Mouse (Mus musculus) monocyte, adult 2 months (primary cell): ENCODE results near the gene Mapk11.

Experiments
- DNase-seq, 2 experiments: peaks; one replicate each; pipeline ENCODE4 v3.0.0; 2022; ENCODE audit warnings: low spot score in 2 of 2, low read depth in 1 of 2

The Mapk11 gene

DNA sequence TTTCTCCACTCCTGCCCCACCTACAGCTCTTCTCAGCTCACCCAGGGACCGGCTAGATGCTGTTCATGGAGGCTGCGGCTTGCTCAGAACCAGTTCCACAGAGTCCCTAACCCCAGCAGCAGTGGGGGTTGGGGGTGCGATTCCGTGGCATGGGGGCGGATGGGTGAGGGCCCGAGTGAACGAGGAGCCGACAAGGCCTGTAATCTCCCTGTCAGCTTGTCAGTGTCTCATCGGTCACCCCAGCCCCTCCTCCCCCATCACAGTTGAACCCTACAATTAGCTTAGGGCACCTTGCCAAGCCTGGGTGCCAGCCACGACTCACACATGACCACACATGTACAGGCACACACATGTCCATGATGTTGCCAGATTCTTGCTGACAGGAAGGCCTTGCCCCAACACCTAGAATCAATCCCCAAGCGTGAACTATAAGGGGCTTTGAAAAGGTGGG lies 25.5 kb upstream of the Mapk11 start:
- DNase-seq, result no peak

DNA sequence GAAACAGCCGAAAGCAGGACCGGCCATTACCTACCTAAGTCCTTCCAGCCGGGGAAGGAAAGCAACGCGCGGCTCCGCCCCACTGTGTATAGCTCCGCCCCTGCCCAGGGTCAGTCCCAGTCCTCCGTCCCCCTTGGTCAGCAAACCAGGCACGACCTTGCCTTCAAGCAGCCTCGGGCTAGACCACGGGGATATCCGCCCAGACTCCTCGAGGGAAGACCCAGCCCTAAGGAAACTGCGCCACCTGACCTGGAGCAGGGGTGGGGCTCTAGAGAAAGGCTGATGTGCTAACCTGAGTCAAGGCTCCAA lies 24.4 kb upstream of the Mapk11 start:
- no peak for DNase-seq

DNA sequence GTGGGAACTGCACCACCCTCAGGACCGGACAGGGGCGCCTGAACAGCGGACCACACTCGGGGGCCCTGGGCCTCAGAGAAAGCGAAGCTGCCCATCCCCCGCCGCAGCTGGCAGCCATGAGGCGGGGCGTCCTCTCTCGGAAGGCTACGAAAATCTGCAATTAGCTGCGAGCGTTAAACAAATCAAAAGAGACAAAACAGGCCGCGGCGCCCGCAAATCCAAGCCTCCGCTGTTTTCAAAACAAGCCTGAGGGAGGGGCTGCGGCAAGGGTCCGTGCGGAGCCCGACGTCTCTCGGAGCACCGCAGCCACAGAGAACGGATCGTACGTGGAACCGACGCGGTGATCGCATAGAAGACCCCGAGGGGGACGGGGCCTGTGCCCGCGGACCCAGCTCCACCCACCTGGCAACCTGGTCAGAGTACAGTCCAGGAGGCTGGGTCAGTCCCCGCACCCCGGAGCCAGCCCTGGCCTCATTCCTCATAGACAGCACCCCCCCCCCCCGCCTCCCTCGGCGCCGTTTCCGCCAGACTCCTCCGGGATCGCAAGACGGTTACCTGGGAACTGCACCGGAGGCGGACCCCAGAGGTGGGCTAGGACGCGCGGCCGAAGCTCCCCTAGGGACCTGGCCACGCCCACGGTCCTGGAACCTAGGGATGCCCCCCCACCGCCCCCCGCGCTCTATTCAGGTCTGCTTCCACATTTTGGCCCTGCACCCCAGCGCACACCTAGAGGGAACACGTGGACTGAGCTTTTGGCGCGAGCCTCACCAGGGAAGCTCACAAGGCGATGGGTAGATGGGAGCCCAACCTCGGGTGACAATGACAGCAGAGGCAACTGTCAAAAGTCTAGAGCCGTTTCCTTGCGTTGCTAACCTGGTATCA lies 23.8 kb upstream of the Mapk11 start:
- no peak for DNase-seq

DNA sequence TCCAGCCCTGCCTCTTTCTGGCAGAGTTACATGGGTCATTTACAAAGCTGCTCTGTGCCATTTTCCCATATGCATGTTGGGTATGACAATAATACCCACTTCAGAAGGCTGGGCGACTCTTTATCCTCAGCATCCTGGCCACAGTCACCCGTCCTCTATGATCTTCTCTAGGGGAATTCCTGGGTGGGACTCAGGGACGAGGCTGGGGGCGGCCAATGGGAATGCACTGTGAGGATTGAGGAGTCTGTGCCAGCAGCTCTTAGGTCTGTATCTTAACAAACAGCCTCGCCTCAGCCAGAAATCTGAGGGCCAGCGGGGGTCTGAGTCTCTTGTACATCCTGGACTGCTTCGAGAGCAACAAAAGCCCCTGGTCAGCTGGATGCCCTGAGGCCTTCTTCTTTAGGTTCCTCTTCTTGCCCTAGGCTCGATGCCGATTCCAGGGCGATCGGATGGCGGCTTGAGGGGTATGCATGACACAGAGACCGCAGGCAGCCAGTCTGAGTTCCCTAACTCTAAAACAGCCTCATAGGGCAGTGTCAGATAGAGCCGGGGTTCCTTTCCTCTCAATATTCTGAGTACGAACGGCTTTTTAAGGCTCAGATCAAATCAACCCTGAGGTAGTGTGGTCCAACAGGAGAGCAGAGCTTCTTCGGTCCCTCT lies 23.0 kb upstream of the Mapk11 start:
- DNase-seq, result no peak

DNA sequence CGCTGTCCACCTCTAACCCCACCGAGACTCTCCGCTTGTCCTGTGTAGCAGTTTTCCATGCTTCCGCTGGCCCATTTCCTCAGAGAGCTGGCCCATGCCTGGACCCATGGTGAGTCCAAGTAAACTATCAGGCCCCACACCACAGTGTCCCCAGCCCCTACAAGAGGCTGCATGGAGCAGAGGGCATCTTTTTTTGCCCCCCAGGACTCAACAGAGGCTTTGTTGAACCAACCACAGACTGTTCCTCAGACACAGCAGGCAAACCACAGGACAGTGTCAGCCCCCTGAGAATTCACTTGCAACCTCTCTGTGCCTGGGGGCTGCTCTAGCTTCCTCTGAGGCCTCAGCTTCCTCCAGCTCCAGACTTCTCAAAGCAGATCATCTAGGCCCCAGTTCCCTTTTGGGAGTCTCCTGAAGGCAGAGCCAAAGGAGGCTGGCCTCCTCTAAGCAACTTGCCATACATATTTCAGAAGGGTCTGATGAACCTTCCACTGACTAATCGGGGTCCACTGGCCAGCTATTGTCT lies 22.2 kb upstream of the Mapk11 start:
- DNase-seq, result no peak

DNA sequence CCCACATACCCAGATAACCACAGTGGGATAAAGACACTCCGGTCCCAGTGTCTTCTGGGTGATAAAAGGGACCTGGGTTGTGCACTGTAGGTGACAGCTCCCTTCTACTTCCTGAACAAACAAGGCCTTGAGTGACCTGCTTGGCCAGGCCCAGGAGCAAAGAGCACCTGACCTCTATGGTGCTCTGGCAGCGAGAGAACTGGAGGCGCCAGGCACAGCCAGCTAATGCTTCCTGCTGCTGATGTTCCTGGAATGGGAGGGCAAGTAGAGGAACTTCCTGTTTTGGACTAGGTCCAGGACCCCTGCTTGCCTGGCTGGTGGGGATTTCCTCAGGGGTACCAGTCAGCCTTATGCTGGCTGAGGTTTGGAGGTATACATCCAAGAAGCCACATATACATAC lies 20.7 kb upstream of the Mapk11 start:
- DNase-seq, result no peak

DNA sequence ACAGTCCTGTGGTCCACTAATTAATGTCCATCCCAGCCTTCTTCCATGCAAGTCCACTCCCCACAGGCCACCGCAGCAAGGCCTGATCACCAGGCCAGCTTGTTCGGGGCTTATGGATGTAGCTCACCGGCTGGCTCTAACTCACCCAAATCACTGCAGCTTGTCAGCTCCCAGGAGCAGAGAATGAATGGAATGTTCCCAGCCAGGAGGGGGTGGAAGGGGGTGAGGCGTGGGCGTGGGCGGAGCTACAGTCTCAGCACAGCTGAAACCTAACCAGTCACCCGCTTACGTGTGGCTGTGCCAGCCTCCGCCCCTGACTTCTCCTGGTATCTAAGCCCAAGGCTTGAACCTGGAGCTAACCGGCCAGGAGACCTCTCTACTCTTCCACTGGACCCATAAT lies 20.0 kb upstream of the Mapk11 start:
- no peak for DNase-seq

DNA sequence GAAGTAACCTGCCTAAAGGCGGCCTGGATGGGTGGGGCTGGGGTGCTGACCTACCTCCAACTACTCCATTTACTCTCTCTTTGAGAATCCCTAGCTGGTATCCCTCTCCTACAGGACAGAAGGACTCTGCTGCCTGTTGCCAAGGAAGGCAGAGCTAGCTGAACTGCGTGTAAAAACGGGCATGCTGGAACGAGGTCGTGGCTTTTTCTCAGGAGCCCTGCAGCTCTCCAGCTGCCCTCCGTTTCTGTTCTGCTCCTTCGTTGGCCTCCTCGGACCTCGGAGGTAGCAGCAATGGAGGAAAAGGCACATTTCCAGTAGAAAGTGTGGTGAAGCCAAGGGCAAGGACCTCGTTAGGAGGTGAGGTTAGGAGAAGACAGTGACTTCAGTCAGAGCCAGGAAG lies 19.5 kb upstream of the Mapk11 start:
- DNase-seq, result no peak

DNA sequence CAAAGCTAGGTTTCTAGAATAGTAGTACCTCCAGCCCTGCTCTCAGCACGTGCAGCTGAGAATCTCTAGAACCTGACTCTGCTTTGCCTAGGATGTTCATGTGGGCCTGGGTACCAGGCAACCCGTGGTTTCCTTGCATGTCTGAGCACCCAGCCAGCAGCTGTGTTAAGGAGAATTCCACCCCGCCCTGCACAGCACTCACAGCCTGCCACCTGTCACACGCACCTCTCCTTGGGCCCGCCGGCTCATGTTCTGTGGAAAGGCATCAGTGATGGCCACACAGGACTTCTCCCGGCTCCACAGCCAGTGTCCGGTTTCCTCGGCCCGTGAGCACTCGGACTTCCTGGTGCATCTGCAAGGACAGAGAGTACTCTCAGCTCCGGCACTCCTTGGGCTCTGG lies 16.1 kb upstream of the Mapk11 start:
- no peak for DNase-seq

DNA sequence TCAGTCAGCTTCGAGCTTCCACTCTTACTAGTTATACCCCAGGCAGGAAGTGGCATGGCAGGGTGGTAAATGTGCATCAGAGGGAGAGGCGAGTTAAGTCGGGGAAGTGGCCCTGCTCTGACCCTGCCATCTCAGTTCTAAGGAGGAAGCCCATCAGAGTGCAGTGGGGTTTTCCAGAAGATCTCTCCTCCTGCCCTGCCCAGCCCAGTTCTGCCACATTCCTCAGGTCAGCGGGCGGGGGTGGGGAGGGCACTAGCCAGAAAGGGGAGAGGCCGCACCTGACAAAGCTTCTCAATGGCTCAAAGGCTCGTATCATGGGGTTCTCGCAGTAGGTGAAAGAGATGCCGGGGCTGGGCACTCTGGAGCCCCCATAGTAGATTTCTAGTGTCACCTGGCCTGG lies 12.0 kb upstream of the Mapk11 start:
- no peak for DNase-seq

DNA sequence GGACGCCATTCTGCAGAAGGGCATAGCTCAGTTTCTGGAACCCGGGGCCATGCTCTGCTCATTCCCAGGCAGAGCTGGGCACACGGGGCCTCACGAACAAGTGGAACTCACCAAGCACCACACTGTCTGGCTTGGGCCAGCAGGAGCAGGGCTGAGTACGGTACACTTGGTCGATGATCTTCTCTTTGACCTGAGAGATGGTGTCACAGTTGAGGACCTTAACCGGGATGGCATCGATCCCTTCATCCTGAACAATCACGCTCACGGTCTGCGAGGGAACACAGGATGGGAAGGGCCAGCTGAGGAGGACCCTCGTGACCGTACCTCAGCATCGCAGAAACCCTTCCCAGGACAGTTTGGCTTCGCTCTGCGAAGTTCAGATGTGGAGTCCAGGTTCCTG lies 9.1 kb upstream of the Mapk11 start:
- no peak for DNase-seq

DNA sequence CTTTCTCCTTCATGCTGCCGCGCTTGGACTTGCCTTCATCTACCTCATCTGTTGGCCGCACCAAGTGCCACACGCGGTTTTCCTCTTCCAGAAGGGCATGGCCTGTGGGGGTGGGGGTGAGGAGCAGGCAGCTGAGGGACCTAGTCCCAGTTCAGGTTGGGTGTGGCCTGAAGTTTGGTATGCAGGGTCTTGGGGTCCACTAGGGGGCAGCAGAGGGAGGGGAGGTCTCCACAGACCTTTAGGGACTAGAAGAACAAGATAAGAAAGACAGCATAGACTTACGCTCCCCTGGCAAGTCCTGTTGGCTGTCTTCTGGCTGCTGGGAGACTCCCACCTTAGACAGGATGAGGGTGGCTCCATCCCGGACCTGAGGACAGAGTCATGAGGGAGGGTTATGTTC lies 8.5 kb upstream of the Mapk11 start:
- DNase-seq, result peak in 1 of 2 experiments; percentile 45

DNA sequence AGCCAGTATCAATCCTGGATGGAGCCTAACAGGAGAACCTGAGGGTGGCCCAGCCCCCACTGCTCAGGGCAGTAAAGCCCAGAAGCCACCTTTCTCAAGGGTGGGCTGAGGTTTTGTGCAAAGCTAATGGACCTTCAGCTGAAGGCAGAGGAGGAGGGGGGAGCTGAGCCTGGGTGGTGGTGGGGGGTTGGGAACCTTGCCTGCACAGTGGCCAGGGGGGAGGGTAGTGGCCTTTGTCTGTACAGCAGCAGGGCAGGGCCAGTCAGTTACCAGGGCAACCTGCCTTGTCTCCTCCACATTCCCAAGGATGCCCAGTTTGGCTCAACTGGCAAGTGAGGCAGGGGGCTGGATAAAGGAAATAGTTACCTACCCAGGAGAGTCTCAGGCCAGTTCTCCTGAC lies 2.9 kb upstream of the Mapk11 start:
- DNase-seq, result no peak

DNA sequence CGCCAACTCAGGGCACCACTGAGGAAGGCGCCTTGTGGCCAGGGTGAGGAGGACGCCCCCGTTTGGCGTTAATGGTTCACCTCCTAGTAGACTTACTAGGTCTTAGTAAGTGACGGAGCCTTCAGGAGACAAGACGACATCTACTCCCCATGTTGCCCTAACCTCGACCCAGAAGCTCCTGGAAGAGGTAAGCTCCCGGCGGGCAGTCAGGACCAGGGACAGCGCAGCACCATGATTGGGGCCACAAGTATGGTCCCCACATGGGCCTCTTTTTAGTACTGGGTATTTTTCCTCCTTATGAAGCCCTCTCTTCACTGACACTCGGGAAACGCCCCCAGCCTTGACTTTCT lies 588 bp upstream of the Mapk11 start:
- DNase-seq, result no peak

DNA sequence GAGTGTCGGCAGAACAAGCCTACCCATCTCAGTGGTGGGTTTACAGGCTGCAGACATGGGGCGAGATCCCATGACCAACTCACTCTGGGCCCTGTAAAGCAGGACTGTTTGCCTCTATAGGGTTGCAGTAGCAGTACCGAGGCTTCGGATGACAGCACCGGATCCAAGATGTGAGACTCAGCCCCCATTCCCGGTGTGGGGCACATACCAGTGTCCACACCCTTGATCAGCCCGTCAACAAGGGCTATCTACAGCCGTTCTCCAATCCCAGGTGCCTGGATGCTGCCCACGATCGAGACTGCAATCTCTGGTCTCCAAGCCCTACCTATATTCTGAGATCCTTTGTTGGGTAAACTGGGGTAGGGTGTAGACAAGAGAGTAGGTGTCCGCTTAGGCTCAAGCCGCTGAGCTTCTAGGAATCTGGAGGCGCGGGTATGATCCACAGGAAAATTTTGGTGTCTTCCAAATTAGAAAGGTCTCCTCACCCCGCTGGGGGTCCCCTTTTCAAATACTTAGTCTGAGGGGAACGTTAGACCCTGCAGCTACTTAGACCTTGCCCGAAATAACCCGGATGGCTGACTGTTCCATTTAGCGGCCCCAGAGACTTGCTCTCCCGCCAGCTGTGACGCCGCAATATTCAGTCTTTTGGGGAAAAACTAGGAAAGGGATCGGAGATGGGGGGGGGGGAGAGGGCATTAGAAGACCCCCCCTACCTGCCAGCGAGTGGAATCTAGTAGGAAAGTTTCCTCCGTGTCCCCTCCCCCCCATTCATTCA lies 745 bp downstream of the Mapk11 start:
- no peak for DNase-seq

DNA sequence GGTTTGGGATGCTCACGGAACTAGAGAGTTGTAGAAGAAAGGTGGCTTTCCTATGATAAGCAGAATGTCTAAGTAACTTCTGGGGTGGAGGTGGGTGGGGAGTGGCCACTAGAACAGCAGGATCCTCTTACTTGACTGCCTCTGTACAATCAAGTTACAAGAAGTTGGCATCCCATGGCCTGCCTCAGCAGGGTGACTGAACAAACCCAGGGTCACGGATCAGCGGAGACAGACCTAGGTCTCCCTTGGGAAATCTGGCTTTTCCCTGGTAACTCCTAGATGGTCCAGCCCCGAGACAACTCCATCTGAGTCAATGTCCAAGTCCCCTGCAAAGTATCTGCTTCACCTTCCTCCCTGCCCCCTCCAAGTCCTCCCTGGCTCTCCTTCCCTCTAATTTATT lies 1.5 kb downstream of the Mapk11 start:
- no peak for DNase-seq

DNA sequence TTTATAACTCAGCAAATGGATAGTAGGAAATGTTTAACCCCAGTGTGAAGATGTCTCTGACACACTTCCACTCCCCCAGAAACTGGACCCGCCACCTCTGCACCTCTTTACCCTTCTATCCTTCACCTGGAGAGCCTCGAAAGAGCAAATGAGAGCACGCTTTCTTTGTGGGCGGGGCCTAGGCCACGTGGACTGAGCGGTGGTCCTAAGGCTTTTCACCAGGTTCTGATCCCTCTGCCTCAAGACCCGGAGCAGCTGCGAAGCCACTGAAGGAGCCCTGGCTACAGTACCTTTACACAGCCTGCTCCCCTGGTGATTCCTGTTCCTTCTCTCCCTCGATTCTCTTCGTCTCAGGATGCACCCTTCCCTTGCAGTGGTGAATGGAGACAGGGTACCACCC lies 2.0 kb downstream of the Mapk11 start:
- DNase-seq, result no peak

DNA sequence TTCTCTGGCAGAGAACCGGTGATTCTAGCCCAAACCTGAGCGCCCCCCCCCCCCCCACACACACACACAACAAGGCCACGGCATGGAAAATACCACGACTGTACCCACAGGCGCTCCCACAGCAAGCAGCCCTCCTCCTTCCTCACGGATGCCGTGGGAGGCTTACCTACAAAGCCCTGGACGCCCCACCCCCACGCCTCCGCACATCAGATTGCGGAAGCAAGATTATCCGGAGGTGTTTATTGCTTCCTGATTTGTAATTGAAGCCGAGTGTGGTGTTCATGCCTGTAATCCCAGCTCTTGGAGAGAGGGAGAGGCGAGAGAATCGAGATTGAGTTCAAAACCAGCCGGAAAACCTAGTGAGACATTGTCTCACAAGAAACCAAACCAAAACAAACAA lies 2.4 kb downstream of the Mapk11 start:
- no peak for DNase-seq

DNA sequence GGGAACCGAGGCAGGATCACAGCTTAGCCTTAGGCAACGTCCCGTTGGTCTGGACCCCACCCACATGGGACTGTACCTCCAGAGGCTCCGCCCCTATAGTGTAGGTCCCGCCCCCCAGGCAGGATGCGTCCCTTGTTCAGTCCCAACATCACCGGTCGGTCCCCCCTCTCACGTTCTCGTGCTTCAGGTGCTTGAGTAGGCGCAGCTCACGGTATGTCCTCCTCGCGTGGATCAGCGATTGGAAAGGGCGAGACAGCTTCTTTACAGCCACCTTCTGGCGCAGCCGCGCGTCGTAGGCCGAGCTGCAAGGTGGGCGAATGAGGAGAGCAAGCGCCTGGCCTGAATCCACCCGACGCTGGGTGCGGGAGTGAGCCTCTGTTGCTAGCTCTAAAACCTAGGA lies 2.9 kb downstream of the Mapk11 start:
- DNase-seq, result no peak

DNA sequence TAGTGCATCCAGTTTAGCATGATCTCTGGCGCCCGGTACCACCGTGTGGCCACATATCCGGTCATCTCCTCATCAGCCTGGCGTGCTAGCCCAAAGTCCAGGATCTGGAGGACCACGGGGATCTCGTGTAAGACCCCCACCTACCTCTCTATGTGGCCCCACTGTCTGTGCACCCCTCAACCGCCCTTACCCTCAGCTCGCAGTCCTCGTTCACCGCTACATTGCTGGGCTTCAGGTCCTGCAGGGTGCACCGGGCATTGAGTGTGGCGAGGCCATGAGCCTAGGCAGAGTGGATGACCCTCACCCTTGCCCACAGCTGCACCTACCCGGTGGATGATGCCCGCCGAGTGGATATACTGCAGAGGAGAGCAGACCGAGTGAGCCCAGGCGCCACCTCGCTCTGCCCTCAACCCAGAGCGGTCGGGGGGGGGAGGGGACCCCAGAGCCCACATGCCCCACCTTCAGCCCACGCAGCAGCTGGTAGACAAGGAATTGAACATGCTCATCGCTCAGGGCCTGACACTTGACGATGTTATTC lies 3.5 kb downstream of the Mapk11 start:
- DNase-seq, result no peak

DNA sequence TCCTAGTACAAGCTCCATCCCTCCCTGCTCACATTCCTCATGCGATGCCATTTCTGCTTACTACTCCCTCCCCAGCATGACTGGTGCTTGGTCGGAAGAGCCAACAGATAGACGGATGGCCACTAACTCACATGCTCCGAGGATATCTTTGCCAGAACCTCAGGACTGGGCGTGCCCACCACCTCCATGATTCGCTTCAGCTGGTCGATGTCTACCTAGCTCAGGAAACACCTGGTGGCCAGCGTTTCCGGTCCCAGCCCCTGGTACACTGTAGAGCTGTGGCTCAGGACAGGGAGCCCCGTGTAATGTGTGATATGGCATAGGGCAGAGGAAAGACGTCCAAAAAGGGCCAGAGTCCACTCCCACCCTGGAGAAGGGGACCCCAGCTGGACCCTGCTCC lies 4.5 kb downstream of the Mapk11 start:
- no peak for DNase-seq

DNA sequence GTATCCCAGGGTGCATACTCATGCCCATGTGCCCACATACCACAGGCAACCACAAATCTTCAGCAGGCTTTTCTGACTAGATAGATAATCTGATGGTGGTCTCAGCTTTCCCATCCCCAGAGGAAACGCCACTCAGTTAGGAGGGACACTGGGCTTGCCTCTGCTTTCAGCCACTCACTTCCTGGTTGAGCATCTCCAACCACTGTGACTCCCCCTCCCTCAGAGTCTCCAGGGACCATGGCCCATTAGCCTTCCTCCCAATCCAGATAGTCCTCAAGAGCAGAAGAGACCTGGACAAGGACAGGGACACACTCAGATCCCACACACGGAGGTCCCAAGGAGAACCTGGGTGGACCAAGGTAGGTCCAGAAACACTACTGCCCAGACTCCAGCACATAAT lies 6.3 kb downstream of the Mapk11 start:
- no peak for DNase-seq
